Mouse (Mus musculus): Measurements from ENCODE around the gene Sdccag8.

The Sdccag8 gene

GRCm38 (mm10) chr1:177012774-177013173 lies 198.3 kb downstream of the Sdccag8 start:
- no peak for DNase-seq (ENCODE audit: low read depth)

DNA sequence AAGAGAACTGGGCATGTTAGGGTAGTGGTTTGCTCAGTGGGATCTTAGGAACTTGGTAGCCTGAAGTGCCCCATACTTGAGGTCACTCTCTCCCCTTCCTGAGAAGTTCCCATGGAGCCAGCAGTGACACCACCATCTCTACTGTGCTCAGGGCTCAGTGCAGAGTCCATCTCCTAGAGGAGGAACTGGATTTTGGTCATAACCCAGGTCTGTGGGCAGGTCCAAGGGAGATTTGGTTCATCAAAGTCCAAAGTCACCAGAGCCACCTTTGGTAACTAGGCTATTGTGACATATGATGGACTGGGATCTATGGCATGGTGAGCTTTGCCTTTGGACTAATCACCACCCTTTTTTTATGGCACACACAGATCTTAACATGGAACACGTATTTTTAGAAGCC lies 198.9 kb downstream of the Sdccag8 start:
- no peak for DNase-seq (ENCODE audit: low read depth)

- no peak for DNase-seq (ENCODE audit: low read depth)
Measured at GRCm38 (mm10) chr1:177013776-177014175, 199.3 kb downstream of the Sdccag8 start.

- DNase-seq (ENCODE audit: low read depth), result no peak
Measured at GRCm38 (mm10) chr1:177014346-177014745, 199.9 kb downstream of the Sdccag8 start.

GRCm38 (mm10) chr1:177014921-177015439 lies 200.5 kb downstream of the Sdccag8 start:
- DNase-seq (ENCODE audit: low read depth), result no peak

GRCm38 (mm10) chr1:177015917-177016316 lies 201.5 kb downstream of the Sdccag8 start:
- no peak for DNase-seq (ENCODE audit: low read depth)

DNA sequence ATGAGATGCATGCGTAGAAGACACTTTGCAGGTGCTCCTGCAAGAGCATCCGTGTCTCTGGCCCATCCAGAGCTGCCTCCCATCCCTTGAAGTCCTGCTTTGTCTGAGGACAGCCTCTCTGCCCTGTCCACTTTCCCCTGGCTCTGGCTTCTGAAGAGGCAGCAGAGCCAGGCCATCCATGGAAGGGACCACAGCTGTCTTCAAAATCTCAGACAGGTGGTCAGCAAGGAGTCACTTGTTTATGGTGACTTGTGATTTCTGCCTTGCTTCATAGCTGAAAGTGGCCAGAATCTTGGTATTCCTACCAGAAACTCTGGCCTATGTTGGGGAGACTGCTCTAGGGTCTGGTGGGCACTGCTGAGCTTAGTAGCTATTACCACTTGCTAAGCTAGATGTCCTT lies 202.3 kb downstream of the Sdccag8 start:
- no peak for DNase-seq (ENCODE audit: low read depth)

GRCm38 (mm10) chr1:177018750-177019149 lies 204.3 kb downstream of the Sdccag8 start:
- no peak for DNase-seq (ENCODE audit: low read depth)

DNA sequence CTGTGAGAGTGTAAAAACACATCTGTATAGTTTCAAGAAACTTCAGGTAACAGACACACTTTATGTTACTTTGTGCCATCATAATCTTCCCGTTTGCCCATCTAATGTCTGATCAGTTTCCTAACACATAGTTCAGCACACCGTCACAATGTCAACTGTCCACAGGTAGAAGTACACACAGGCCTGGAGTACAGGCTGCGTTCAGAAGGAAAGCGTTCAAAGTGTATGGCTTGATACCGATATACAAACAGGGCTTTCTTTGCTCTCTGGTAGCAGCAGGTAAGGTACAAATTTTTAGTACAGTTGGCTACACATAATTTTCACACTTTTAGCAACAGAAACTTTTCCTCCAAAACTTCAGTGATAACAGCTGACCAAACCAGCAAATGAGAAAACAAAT lies 205.2 kb downstream of the Sdccag8 start:
- no peak for DNase-seq (ENCODE audit: low read depth)

GRCm38 (mm10) chr1:177022751-177023150 lies 208.3 kb downstream of the Sdccag8 start:
- DNase-seq (ENCODE audit: low read depth), result no peak

- no peak for DNase-seq (ENCODE audit: low read depth)
Measured at GRCm38 (mm10) chr1:177027706-177028105, 213.2 kb downstream of the Sdccag8 start.

- DNase-seq (ENCODE audit: low read depth), result no peak
Measured at GRCm38 (mm10) chr1:177029032-177029431, 214.6 kb downstream of the Sdccag8 start.

DNA sequence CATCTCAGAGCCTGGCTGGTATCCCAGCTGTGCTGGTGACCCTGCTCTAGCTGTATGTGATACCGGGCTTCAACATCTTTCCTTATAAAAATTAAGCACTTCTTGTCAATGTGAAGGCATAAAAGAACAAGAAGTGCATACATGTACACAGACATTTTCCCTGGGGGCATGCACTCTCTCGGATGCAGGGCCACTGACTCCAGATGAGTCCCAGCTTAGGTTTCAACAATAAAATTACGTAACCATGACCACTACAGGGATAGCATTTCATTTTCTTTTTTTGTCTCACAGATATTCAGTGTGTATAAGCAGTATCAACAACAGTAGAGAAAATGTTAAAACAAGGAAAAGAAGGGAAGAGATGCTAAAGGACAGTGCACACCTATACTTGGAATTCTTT lies 216.2 kb downstream of the Sdccag8 start:
- DNase-seq (ENCODE audit: low read depth), result no peak

- no peak for DNase-seq (ENCODE audit: low read depth)
Measured at GRCm38 (mm10) chr1:177031196-177031595, 216.7 kb downstream of the Sdccag8 start.

GRCm38 (mm10) chr1:177032233-177032632 lies 217.8 kb downstream of the Sdccag8 start:
- DNase-seq (ENCODE audit: low read depth), result no peak

- DNase-seq (ENCODE audit: low read depth), result no peak
Measured at GRCm38 (mm10) chr1:177035460-177035859, 221.0 kb downstream of the Sdccag8 start.

DNA sequence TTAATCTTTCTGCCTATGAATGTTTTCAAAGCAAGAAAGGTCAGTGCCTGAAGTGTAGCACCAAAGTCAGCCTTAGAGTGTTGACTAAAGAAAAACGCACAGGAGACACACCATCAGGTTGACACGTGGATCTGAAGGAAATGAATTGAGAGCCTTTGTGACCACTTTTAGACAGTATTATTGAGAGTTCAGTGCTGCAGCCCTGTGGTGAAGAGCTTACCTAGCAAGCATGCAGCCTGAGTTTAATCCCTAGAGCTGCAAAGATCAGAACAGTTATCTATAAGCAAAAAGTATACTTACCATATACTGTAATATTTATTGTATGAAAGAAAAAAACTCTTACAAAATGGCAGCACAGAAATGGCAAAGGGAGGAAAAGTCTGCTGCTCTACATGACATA lies 223.9 kb downstream of the Sdccag8 start:
- no peak for DNase-seq (ENCODE audit: low read depth)

GRCm38 (mm10) chr1:177039093-177039674 lies 224.7 kb downstream of the Sdccag8 start:
- DNase-seq (ENCODE audit: low read depth), result no peak

DNA sequence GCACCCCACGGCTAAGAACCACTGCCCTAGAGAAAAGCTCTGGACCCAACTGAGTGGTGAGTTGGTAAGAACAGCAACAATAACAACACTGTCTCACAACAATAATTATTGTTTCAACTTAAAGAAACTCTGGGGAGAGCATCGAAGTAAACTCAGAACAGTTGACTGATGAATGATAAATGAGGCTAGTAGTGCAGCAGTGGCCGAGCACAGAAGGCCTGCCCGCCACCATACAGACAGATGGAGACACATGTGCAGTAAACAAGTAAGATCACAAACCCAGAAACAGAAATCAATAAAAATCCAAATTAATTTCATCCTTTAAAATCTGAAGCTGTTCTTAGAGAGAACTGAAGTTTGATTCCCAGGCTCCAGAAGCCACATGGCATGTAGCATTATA lies 225.6 kb downstream of the Sdccag8 start:
- no peak for DNase-seq (ENCODE audit: low read depth)

GRCm38 (mm10) chr1:177045885-177046284 lies 231.4 kb downstream of the Sdccag8 start:
- no peak for DNase-seq (ENCODE audit: low read depth)

DNA sequence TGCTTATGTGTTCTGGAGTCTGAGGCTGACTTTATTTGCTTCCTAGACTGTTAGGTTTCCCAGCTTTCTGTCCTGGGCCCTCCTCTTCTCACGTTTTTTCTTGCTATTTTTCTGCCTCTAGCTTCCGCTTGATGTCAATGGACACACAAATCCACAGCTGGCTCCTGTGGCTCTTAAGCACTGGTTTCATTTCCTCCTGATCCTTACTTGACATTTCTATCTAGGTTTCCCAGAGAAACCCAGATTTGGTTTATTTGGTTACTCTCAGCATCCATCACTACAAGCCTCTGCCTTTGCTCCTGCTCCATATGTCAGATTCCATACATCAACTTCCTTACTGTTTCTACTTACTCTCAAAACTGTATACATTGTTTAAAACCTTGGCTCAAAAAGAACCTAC lies 232.5 kb downstream of the Sdccag8 start:
- DNase-seq (ENCODE audit: low read depth), result no peak

DNA sequence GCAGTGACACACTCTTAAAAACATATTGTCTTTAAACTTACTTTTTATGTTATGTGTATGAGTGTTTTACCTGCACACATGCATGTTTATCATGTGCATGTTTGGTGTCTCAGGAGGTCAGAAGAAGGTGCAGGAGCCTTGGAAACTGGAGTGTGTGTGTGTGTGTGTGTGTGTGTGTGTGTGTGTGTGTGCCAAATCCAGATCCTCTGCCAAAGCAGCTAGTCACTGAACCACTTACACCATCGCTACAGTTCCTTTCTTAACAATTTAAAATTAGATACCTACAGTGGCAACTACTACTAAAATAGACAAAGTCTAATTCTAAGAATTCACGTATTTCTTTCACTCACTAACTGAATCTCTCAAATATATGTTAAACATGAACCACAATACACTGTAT lies 234.3 kb downstream of the Sdccag8 start:
- DNase-seq (ENCODE audit: low read depth), result no peak

DNA sequence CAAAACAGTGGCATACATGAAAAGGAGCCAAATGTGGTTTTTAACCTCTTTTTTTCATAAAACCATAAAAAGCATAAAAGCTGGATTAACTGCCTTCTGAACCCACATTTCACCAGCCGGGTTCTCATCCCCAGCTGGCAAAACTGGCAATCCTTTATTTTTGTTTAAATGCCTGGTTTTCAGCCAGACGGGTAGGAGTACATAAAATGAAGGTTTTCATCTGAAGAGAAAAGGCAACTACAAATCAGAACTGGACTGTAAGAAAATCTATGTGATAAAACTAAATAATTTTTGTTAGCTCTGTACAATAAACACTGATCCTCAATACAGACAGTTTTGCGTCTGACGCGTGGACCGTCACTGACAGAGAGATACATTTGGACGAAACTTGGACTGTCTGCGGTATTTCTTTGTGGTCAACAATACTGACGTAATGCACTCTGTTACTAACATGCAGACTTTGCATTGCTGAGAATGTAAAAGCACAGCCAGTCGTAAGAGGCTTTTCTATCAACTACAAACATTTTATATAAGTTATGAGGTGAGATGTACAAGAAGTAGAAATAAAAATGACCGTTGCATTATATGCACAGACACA lies 237.0 kb downstream of the Sdccag8 start:
- DNase-seq (ENCODE audit: low read depth), result no peak

GRCm38 (mm10) chr1:177054891-177055290 lies 240.4 kb downstream of the Sdccag8 start:
- no peak for DNase-seq (ENCODE audit: low read depth)

All from c-Kit-positive CD71-negative TER-119-negative erythroid progenitor cells, embryonic 14.5 days (primary cell).